Mouse (Mus musculus) spleen, postnatal 4 days (tissue): ENCODE results near the gene Ptn.
"Not testable (repeated sequence)": the region's sequence is repeated elsewhere in the genome, so short reads cannot be mapped to it uniquely, and the experiment has no call there.

Experiments
- DNase-seq, 2 experiments: peaks; one replicate each; pipeline ENCODE4 v3.0.0; 2022; ENCODE audit warnings: low spot score in 2 of 2

Ptn gene

DNA sequence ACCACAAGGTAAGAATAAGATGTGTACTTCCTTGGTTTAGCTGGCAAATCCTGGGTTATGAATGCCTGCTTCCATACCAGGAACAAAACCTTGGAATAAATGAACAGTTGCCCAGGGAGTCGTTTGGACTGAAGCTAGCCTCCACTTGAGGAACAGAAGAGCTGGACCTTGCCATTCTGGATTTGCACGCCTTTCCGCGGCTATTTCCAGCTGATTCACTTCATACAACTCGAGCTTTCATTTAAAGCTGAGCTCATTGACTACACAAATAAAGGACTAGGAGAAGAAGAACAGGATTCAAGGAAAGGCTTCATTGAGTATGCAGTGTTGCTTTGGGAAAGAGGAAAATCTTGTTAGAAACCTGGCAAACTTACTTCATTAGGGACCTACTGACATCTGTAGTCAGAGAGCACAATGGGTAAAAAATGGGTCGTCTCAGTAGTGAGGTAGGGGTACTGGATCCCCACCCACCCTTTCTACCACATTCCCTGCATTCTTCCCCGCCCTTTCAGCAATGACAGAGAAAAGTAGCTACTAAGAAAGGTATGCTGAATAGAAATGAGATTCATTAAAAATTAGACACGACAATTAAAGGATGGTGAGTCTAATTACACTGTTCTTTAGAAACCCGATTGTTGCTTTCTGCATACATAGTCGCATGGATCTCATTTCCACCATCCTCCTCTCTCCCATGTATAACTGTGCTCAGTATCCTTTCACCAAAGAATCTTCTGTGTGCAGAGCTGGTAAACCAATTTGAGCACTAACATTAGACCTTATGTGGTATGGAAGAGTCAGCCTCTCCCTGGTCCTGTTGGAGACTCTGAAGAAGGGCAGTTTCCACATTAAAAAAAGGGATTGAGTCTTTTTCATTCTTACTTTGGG, 54.8 kb downstream of the Ptn start:
- no peak for DNase-seq

DNA sequence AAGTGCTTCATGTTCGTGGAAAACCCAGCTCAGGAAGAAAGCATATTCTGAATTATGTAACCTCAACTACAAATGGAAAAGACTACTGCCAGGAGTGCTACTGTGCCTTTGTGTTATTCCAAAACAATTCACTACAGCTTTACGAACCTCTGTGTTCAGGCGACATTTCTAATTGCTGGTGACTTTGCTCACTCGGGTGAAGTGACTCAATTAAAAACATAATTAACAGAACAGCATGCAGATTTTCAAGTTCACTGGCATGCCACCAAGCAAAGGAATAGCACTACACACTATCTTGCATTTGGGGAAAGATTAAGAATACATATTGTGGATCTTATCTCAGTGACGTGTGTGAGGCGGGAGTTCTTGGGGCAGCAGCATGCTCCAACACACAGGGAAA, 57.1 kb downstream of the Ptn start:
- no peak for DNase-seq

DNA sequence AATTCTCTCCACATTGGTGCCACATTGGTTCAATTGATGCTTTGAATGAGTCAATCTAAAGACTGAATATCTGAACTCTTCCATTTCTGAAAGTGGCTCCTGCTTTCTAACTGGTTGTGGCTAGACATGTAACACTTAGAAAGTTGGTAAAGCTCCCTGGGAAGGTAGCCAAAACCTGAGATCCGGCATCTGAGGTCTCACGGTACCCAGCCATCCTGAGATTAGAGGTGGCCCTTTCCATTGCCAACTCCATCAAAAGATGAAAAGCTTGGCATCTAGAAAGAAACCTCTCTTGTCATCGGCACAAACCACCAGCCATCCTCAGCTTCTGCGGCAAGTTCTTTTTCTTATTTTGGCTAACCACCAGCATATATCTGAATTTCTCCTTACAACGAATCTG, 70.2 kb downstream of the Ptn start:
- DNase-seq, result no peak

DNA sequence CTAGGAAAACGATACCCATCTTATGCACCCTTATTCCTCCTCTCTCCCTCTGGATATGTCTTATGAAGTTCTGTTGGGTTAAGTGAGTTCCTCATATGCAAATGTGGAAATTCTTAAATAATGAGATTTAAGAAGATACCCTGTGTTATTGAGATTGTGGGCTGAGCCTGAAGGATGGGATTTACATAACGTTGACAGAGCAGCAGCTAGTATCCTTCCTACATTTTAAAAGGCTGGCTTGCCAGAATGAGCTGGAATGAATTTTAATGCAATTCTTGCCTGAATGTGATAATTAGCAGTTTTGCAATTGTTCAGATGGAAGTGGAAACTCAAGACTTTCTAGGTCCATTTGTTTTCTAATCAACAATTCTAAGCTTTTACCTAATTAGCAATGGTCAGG, 73.3 kb downstream of the Ptn start:
- DNase-seq, result no peak

DNA sequence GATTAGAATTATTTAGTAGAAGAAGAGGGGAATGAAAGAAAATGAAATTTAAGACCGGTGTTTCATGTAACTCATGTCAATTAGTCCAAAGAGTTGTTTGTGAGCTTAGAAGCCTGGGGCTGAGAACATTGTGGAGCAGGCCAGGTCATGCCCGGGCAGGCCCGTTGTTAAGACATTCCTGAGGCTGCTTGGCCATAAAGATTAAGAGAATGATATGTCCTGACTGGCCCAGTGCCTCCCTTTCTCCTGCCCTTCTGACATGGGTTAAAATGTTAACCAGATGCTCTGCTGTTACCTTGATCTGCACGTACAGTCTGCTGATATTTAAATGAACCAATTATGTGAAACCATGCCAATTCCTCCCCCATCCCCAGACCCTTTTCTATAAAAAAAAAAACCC, 74.4 kb downstream of the Ptn start:
- not testable (repeated sequence) for DNase-seq

DNA sequence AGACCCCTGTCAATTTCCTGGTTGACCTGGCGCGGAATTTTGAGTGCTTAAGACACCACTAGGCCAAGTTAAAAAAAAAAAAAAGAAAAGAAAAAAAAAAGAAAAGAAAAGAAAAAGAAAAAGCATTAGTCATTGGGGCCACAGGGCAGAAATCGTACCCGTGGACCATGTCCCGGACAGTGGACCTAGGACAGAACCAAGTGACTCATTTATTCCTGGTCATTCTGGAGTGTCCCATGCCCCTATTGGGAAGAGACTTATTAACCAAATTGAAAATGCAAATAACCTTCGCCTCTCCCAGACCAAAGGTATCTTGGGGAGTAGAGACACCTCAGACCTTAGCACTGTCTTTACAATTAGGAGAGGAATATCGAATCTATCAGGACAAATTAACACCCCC, 80.2 kb downstream of the Ptn start:
- not testable (repeated sequence) for DNase-seq

DNA sequence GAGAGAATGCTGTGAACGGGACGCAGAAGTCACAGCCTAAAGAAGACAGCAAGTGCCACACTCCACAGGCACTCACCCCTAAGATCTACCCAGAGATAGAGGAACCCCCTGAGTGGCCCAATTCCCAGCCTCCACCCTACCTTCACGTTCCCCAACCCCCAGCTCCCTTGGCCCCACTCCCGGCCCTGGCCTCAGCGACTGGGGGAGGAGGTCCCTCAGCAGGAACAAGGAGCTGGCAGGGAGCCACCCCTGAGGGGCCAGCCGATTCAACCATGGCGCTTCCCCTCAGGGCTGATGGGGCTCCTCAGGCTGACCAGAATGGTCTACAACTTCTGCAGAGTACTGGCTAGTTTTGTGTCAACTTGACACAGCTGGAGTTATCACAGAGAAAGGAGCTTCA, 81.9 kb downstream of the Ptn start:
- no peak for DNase-seq

DNA sequence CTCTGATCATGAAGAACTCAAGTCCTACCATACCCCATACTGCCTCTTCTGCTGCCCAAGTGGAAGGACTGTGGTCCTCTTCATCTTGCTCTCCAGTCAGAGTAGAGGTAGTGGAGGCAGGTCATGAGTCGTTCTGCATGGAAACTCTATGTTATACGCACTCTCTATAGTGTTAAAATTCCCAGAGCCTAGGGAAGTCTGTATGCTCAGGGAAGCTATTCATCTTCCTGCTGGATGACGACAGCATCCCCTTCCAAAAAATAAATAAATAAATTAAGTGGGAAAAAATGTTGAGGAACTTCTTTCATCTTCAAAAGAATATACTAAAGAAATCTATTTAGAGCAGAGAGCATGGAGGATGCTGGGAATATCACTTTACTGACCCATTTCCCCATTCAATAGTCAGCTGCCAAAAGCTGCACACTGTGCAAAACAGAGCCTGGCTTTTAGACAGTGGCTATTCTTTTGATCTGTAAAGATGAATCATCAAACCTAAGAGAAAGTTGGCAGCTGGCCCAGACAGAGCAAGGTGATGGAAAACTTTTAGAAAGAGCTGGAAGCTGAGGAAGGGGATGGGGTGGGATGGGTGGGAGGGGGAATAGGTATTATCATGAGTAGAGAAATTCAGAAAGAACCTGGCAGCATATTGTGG, 84.4 kb downstream of the Ptn start:
- DNase-seq, result no peak

DNA sequence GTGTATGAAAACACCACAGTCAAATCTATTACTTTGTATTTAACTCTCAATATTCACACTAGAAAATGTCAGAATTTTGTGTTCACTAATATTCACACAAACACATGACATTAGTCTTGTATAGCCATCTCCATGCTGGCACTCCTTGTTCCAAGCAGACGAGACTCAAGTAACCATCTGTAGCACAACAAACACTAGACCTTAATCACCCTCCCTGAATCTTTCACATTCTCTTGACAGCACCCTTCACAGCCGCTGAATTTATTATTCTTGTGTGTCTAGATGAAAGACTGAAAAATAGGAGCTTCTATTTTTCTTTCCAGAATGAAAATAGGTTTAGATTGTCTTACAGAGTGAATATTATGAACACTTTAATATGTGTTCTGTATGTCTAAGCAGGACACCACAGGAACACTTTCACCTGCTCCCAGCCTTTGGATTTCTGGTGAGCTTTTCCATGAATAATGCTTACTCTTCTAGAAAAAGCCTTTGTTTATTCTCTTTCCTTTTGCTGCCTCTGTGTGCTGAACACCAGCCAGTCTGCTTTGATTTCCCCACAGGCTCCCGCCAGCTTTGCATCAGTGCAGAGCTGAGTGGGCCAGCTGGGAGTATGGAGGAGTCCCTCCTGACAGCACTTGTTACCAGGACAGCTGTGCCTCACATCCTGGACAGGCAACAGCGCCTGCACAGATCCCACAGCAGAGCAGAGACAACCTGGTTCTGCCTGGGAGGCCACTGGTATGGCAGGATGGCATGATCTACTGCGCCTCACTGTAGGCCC, 87.1 kb downstream of the Ptn start:
- DNase-seq, result no peak

DNA sequence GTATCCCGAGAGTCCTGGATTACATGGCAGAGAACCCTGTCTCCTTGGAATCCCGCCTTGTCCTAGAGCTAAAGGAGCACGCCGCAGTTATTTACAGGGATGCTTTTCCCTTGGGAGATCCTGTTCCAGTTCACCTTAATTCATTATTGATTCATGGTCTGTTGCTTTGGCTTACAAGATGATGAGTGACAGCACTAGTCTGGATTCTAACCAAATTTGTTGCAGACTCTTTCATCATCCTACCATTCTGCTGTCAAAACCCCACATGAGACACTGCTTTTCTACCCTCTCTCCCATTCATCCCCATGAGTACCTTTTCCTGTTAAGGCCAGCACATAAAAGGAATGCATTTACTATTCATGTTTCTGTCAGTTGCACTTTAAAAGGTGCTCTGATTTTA, 96.7 kb downstream of the Ptn start:
- DNase-seq, result no peak

DNA sequence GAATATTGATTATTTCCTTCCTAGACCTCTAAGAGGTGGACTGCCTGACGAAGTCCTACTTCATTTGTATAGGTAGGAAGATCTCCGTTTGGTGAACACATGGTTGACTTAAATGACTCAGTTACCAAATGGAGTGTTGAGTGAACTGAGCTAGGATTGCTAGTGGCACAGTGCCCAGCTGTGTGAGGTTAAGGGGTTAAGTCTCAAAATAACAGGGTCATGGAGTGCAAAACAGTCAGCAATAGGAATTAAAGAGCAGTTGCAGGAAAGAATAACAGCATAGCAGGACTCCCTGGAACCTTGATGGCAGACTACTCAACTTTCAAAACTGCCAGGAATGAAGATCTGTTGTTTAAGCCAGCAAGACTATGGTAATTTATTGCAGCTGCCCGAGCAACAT, 114.5 kb downstream of the Ptn start:
- DNase-seq, result no peak

DNA sequence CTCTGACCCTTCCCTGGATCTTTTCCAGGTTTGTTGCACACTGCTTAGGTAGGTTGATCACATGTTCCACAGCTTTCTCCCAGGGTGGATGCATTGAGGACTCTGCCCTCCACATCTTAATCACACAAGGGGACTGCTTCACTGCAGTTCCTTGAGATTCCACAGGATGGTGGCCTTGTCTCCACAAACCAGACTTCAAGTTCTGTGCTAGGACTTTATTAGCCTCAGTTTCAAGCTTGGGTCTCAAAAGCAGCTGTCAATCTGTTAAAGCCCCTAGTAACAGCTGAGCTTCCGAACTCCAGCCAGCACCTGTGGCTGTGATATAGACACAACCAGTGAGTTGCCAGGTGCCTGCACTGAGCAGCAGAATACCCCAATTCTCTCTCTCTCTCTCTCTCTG, 118.5 kb downstream of the Ptn start:
- no peak for DNase-seq

DNA sequence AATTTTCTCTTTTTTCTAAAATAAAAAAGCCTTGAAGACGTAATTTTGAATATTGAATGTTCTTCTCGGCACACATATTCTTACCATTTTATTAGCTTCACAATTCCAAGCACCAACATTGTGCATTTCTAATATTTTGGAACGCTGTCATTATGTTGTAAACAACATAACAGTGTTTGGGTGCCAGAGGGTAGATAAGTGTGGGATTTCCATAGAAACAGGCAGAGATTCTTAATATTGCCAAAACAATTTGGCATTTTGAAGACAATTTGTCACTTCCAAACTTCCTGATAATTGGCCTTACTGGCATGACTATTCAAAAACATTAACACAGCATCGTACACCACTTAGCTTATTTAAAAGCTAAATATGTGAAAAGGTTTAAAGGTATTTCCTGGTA, 119.1 kb downstream of the Ptn start:
- no peak for DNase-seq

DNA sequence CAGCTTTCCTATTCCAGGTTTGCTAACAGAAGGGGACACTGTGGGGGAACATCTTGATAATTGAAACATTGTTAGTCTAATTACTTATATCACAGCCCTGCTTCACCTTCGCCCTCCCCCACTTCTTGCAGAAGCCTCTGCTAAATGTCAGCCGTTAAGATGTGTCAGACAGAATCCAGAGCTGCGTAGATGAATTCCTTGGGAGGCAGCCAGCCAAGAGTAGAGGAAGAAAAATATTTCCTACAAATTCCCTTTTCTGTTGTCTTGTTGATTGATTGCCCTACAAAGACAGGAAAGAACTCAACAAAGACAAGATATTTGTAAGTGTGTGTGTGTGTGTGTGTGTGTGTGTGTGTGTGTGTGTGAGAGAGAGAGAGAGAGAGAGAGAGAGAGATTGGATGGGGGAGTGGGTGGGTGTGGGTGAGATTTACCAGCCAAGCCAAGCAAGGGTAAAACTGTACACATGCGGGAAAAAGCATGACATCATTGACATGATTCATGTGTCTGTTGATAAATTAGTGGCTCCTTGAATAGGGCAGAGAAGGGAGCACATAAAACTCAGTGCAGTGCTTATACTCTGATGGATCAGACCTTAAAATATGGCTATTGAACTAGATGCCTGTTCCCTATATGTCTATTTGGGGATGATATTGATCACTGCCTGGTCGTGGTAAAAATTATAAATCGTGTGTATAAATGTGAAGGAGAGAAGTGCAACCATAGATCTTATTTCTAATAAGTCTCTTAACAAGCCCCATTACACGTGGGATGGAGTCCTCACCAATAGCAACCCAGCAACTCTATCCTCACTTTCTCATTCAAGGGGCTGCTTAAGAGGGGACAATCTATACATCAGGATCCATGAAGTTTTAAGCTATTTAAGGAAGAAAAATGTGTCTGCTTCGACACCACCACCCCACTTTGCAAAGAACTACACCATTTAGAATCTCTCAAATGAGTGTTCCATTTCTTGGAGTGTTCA, 133.0 kb downstream of the Ptn start:
- DNase-seq, result no peak

DNA sequence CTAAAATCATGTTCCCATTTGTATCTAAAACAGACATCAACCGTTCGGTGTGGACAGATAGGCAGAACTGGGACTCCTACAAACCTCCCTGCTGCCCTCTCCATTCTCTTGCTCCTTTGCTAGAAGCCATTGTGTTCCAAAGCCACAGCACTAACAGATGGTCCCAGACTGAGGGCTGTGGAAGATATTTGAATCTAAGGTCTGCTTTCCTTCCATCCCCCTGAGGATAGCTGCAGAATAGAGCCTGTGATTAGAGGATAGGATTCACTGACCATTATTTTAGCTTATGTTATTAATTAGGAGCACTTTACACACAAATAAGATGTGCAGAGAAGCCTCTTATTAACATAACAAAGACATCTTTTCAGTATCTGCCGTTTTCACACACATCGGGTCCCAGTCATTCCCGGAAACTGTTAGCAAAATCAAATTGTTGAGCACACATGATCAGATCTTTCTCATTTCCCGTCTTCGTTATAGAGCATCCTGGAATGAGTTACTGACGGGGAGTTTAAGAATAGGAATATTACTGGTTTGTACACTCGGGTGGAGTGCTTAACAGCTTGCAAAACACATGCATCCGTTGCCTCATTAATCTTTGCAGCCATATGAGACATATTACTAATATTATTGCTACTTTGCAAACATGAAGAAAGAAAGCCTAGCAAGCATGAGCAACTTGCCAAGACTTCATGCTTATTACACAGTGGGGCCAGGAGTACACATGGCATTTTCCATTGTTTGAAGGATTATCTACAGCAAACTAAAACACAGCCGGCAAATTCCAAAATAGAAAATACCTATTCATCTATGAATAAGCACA, 137.4 kb downstream of the Ptn start:
- DNase-seq, result no peak

DNA sequence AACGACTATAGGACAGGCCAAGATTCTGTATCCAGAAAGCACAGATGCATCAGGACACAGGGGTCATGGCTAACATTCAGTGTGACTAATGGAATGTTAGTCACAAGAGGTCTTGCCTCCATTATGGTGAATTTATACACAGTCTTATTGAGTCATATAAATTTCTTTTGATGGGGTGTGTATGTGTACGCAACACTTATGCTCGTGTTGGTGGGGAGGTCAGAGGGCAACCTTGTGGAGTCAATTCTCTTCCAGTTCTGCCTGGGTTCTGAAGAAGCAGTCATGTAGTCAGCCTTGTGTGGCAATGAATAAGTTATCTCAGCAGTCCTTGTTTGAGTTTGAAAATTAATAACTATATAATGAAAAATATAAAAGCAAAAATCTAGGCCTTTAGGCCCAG, 138.7 kb downstream of the Ptn start:
- DNase-seq, result no peak
